Mouse (Mus musculus) hindbrain, embryonic 10.5 days (tissue): ENCODE data around the gene Fancd2os. TPM values are rescaled to one million over a fixed set of nuclear protein-coding genes. Genes with fewer than 3 reads are reported as not detected.
A peak's percentile ranks its signal among the peaks of the same experiment; 100 is the strongest.

Experiments
- DNase-seq: peaks from one replicate; pipeline ENCODE4 v3.0.0-alpha.2; 2017; ENCODE audit warnings: low spot score
- H3K27ac ChIP-seq: fragments of 300-500 bp; sonication (generic); 2 replicates; pipeline ENCODE4 v1.5.1; 2016; ENCODE audit warnings: mild to moderate bottlenecking, moderate library complexity
- H3K27me3 ChIP-seq: fragments of 300-500 bp; sonication (generic); 2 replicates; pipeline ENCODE4 v1.6.1; 2016; ENCODE audit warnings: mild to moderate bottlenecking; ENCODE audit not compliant: poor library complexity, insufficient read depth, severe bottlenecking
- H3K36me3 ChIP-seq: fragments of 300-500 bp; sonication (generic); 2 replicates; pipeline ENCODE4 v1.6.1; 2016; ENCODE audit warnings: mild to moderate bottlenecking, moderate library complexity
- H3K4me1 ChIP-seq: fragments of 300-500 bp; sonication (generic); replicated peaks from 2 replicates; pipeline ENCODE4 v1.6.1; 2016; ENCODE audit warnings: mild to moderate bottlenecking
- H3K4me3 ChIP-seq: fragments of 300-500 bp; sonication (generic); 2 replicates; pipeline ENCODE4 v1.5.1; 2016; ENCODE audit warnings: mild to moderate bottlenecking, moderate library complexity
- H3K9me3 ChIP-seq: fragments of 300-500 bp; sonication (generic); 2 replicates; pipeline ENCODE4 v1.6.1; 2016; ENCODE audit warnings: mild to moderate bottlenecking, moderate library complexity
- WGBS: fragments of 180-500 bp; shearing (Covaris S2); methylation state at CpG from one replicate; pipeline ENCODE4 v1.1.7; 2016; 5-methylcytosine and 5-hydroxymethylcytosine counted together
- polyA plus RNA-seq: library from polyadenylated mRNA; unstranded; fragments of >200 nt; fragmentation: Nextera tagmentation; extraction: Ambion mirVana; gene quantifications from 2 replicates; pipeline ENCODE4 v1.2.1, GENCODE M21; 2016

The Fancd2os gene
- polyA plus RNA-seq, 1 experiment from 2014 or later, result 0.21 TPM

- H3K27me3 ChIP-seq, result no peaks in the 10 kb centered on the region
- peak within 1 kb of the TSS; percentile 95 for H3K27ac ChIP-seq
- peak within 1 kb of the TSS; percentile 78 for H3K4me3 ChIP-seq
- 1% methylated on average over 76 of the region's 76 CpGs for WGBS
- peaks cover 22% of the 10 kb centered on the region for H3K4me1 ChIP-seq
- no peaks in the 10 kb centered on the region for H3K9me3 ChIP-seq
- H3K36me3 ChIP-seq, result peaks cover 33% of the 10 kb centered on the region
- DNase-seq, result peak; percentile 86
Measured at GRCm38 (mm10) chr6:113623941-113624751, 23.6 kb upstream of the Fancd2os start, which contains the start of gene Vhl. Gene Vhl (plus strand): TSS chr6:113623959.

GRCm38 (mm10) chr6:113623386-113623785, 22.9 kb upstream of the Fancd2os start:
- DNase-seq, result no peak
- 64% methylated on average over 5 of the region's 5 CpGs for WGBS
- H3K4me3 ChIP-seq, result peak overlapping the region; percentile 78
- H3K27ac ChIP-seq, result peak overlapping the region; percentile 95; the same call in 1 of the 2 replicates
- H3K36me3 ChIP-seq, result peaks cover 29% of the 10 kb centered on the region
- H3K4me1 ChIP-seq, result peaks cover 22% of the 10 kb centered on the region
- H3K9me3 ChIP-seq, result no peaks in the 10 kb centered on the region
- no peaks in the 10 kb centered on the region for H3K27me3 ChIP-seq

GRCm38 (mm10) chr6:113615489-113615888, 15.0 kb upstream of the Fancd2os start:
- peaks cover 7% of the 10 kb centered on the region; the same call in 1 of the 2 replicates for H3K9me3 ChIP-seq
- no peaks in the 10 kb centered on the region for H3K4me1 ChIP-seq
- H3K36me3 ChIP-seq, result peaks cover 81% of the 10 kb centered on the region
- 95% methylated on average over 4 of the region's 4 CpGs for WGBS
- no peak for DNase-seq
- H3K27ac ChIP-seq, result no peak overlapping the region
- no peak overlapping the region for H3K4me3 ChIP-seq
- no peaks in the 10 kb centered on the region for H3K27me3 ChIP-seq

GRCm38 (mm10) chr6:113614997-113615396, 14.5 kb upstream of the Fancd2os start:
- H3K27ac ChIP-seq, result no peak overlapping the region
- H3K36me3 ChIP-seq, result peaks cover 86% of the 10 kb centered on the region
- no peaks in the 10 kb centered on the region for H3K27me3 ChIP-seq
- H3K4me1 ChIP-seq, result no peaks in the 10 kb centered on the region
- no peak overlapping the region for H3K4me3 ChIP-seq
- no peak for DNase-seq
- 95% methylated on average over 8 of the region's 8 CpGs for WGBS
- H3K9me3 ChIP-seq, result peaks cover 7% of the 10 kb centered on the region; the same call in 1 of the 2 replicates

- Histone ChIP-seq H3K9me3 (peaks cover 7% of the 10 kb centered on the region; the same call in 1 of the 2 replicates), H3K27me3 (no peaks in the 10 kb centered on the region), H3K4me3 (no peak overlapping the region), H3K4me1 (no peaks in the 10 kb centered on the region), H3K27ac (no peak overlapping the region), H3K36me3 (peaks cover 92% of the 10 kb centered on the region)
- WGBS, result 95% methylated on average over 7 of the region's 7 CpGs
- no peak for DNase-seq
Measured at GRCm38 (mm10) chr6:113614152-113614551, 13.6 kb upstream of the Fancd2os start.

- H3K4me3 ChIP-seq, result no peak overlapping the region
- no peak overlapping the region for H3K27ac ChIP-seq
- DNase-seq, result no peak
- peaks cover 88% of the 10 kb centered on the region for H3K36me3 ChIP-seq
- WGBS, result 89% methylated on average over 8 of the region's 8 CpGs
- no peaks in the 10 kb centered on the region for H3K27me3 ChIP-seq
- H3K4me1 ChIP-seq, result no peaks in the 10 kb centered on the region
- peaks cover 7% of the 10 kb centered on the region; the same call in 1 of the 2 replicates for H3K9me3 ChIP-seq
Measured at GRCm38 (mm10) chr6:113612258-113612969, 11.9 kb upstream of the Fancd2os start.

GRCm38 (mm10) chr6:113609293-113609692, 8.8 kb upstream of the Fancd2os start:
- DNase-seq, result no peak
- 96% methylated on average over 7 of the region's 7 CpGs for WGBS
- Histone ChIP-seq H3K9me3 (peaks cover 7% of the 10 kb centered on the region; the same call in 1 of the 2 replicates), H3K36me3 (peaks cover 70% of the 10 kb centered on the region), H3K27ac (no peak overlapping the region), H3K27me3 (no peaks in the 10 kb centered on the region), H3K4me3 (no peak overlapping the region), H3K4me1 (peaks cover 23% of the 10 kb centered on the region)

- Histone ChIP-seq H3K36me3 (peaks cover 65% of the 10 kb centered on the region), H3K9me3 (peaks cover 4% of the 10 kb centered on the region; the same call in 1 of the 2 replicates), H3K27ac (no peak overlapping the region), H3K4me1 (peaks cover 25% of the 10 kb centered on the region), H3K27me3 (no peaks in the 10 kb centered on the region), H3K4me3 (no peak overlapping the region)
- 92% methylated on average over 6 of the region's 6 CpGs for WGBS
- DNase-seq, result no peak
Measured at GRCm38 (mm10) chr6:113608871-113609270, 8.4 kb upstream of the Fancd2os start.

GRCm38 (mm10) chr6:113605224-113605545, 4.7 kb upstream of the Fancd2os start:
- 6% methylated on average over 10 of the region's 10 CpGs for WGBS
- Histone ChIP-seq H3K9me3 (no peaks in the 10 kb centered on the region), H3K4me3 (peak overlapping the region; percentile 96), H3K27ac (peak overlapping the region; percentile 94), H3K4me1 (peaks cover 31% of the 10 kb centered on the region), H3K36me3 (peaks cover 29% of the 10 kb centered on the region), H3K27me3 (no peaks in the 10 kb centered on the region)
- no peak for DNase-seq

GRCm38 (mm10) chr6:113604432-113605223, 4.1 kb upstream of the Fancd2os start, which contains the start of gene Brk1:
Gene Brk1 (plus strand): TSS chr6:113604772.
- Histone ChIP-seq H3K27me3 (no peaks in the 10 kb centered on the region), H3K36me3 (peaks cover 23% of the 10 kb centered on the region), H3K27ac (peak within 1 kb of the TSS; percentile 94), H3K4me3 (peak within 1 kb of the TSS; percentile 96), H3K9me3 (no peaks in the 10 kb centered on the region), H3K4me1 (peaks cover 33% of the 10 kb centered on the region)
- DNase-seq, result peak; percentile 89
- under 1% methylated on average over 65 of the region's 65 CpGs for WGBS

- DNase-seq, result no peak
- Histone ChIP-seq H3K27ac (peak overlapping the region; percentile 94), H3K9me3 (no peaks in the 10 kb centered on the region), H3K27me3 (no peaks in the 10 kb centered on the region), H3K36me3 (peaks cover 19% of the 10 kb centered on the region), H3K4me1 (peaks cover 33% of the 10 kb centered on the region), H3K4me3 (peak overlapping the region; percentile 96)
- 49% methylated on average over 12 of the region's 12 CpGs for WGBS
Measured at GRCm38 (mm10) chr6:113603993-113604392, 3.5 kb upstream of the Fancd2os start.

GRCm38 (mm10) chr6:113602821-113603220, 2.3 kb upstream of the Fancd2os start:
- Histone ChIP-seq H3K27ac (no peak overlapping the region), H3K4me3 (no peak overlapping the region), H3K9me3 (no peaks in the 10 kb centered on the region), H3K36me3 (peaks cover 17% of the 10 kb centered on the region), H3K27me3 (no peaks in the 10 kb centered on the region), H3K4me1 (peaks cover 33% of the 10 kb centered on the region)
- DNase-seq, result no peak
- 96% methylated on average over 6 of the region's 6 CpGs for WGBS
